Mouse (Mus musculus): ENCODE results near the gene Nomo1. TPM values are rescaled to one million over a fixed set of nuclear protein-coding genes. Genes with fewer than 3 reads are reported as not detected.

Nomo1 gene
- polyA plus RNA-seq, 1 experiment from 2014 or later: 46.7 TPM

DNA sequence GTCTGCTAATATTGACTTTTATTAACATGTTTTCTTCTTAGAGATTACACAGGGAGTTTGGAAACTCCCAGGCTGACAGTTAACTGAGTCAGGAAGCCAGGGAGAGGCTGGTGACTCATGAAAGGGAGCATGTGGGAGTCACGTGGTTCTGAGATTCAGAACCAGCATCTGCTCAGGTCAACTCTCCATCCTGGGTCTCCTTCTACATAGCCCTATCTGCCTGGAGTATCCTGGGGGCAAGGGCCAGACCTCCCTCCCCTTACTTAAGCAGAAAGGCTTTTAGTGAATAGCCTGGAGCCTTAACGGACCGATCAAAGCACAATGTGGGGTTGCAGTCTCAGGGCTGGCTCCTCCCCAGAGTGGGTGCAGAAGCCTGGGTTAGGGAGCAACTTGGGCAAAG is 97.8 kb downstream of the Nomo1 start:
- Histone ChIP-seq H3K27ac (no peak overlapping the region), H3K27me3 (replicated peaks) (no peaks in the 10 kb centered on the region), H3K4me1 (peaks cover 19% of the 10 kb centered on the region), H3K4me2 (no peak overlapping the region), H3K9ac (no peak overlapping the region), H3K4me3 (no peak overlapping the region), H3K36me3 (replicated peaks) (no peaks in the 10 kb centered on the region), H3K9me3 (no peaks in the 10 kb centered on the region)
- WGBS: 18% methylated on average over 3 of the region's 3 CpGs
- ATAC-seq (replicated peaks): no peak

DNA sequence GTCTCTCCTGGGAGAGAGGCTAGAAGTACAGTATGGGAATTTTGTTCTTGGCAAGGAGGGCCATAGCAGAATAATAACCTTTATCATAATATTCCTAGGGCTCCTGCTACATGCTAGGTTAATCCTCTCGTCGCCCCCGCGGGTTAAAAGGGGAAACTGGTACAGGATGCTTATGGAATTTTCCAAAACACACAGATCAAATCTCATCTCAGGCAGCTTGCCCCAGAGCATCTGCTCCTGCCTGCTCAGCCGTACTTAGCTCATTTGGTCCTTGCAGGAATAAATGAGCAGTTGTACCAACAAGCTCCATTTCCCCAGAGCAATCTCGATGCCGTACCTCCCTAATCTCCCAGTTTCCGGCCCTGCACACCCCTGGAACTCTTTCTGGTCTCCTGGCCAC is 98.3 kb downstream of the Nomo1 start:
- no peak for ATAC-seq (replicated peaks)
- Histone ChIP-seq H3K4me1 (peaks cover 19% of the 10 kb centered on the region), H3K27ac (no peak overlapping the region), H3K4me3 (no peak overlapping the region), H3K9me3 (no peaks in the 10 kb centered on the region), H3K27me3 (replicated peaks) (no peaks in the 10 kb centered on the region), H3K36me3 (replicated peaks) (no peaks in the 10 kb centered on the region), H3K9ac (no peak overlapping the region), H3K4me2 (no peak overlapping the region)
- 52% methylated on average over 8 of the region's 8 CpGs for WGBS

DNA sequence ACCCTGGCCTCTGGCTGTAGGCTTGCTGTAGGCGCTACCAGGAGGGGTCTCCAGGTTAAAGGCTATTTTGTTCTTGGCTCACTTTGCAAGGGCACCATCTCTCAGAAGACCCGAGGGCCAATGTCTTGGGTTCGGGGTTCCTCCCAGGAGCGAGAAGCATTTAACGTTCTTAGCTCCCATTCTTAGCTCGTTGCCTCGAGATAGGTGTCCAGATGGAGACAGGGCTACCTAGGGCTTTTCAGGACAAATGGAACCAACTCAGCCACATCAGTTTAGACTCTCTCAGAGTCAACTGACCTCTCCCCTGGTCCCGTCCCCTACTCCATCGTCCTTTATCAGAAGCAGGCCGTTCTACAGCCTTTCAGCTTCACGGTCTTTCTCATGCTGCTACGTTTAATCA is 98.7 kb downstream of the Nomo1 start:
- Histone ChIP-seq H3K27me3 (replicated peaks) (no peaks in the 10 kb centered on the region), H3K27ac (no peak overlapping the region), H3K4me2 (no peak overlapping the region), H3K36me3 (replicated peaks) (no peaks in the 10 kb centered on the region), H3K4me3 (no peak overlapping the region), H3K4me1 (peaks cover 19% of the 10 kb centered on the region), H3K9me3 (no peaks in the 10 kb centered on the region), H3K9ac (no peak overlapping the region)
- no peak for ATAC-seq (replicated peaks)
- 91% methylated on average over 12 of the region's 12 CpGs for WGBS

Other genes with a start within 250 kb of the Nomo1 start
- gene Lmtk3, start 250.0 kb upstream of the Nomo1 start, polyA plus RNA-seq (2015; fragmentation: Nextera tagmentation; extraction: Ambion mirVana): 29.8 and 34.8 TPM in 2 replicates
- gene Sult2b1, start 249.0 kb upstream of the Nomo1 start, polyA plus RNA-seq (2015; fragmentation: Nextera tagmentation; extraction: Ambion mirVana): 8.3 and 9.7 TPM in 2 replicates
- 329 and 334 TPM in 2 replicates for gene Cyth2, start 219.1 kb upstream of the Nomo1 start, polyA plus RNA-seq (2015; fragmentation: Nextera tagmentation; extraction: Ambion mirVana)
- 1.1 TPM in 2 replicates for gene Kcnj14, start 208.9 kb upstream of the Nomo1 start, polyA plus RNA-seq (2015; fragmentation: Nextera tagmentation; extraction: Ambion mirVana)
- gene Grwd1, start 202.8 kb upstream of the Nomo1 start, polyA plus RNA-seq (2015; fragmentation: Nextera tagmentation; extraction: Ambion mirVana): 40.5 and 44.2 TPM in 2 replicates
- 53.0 and 54.9 TPM in 2 replicates for gene Kdelr1, start 160.9 kb upstream of the Nomo1 start, polyA plus RNA-seq (2015; fragmentation: Nextera tagmentation; extraction: Ambion mirVana)
- gene Grin2d, start 155.3 kb upstream of the Nomo1 start, polyA plus RNA-seq (2015; fragmentation: Nextera tagmentation; extraction: Ambion mirVana): 2.7 and 3.9 TPM in 2 replicates
- 0.22 TPM in 1 of 2 replicates, not detected in the other for gene Syngr4, start 137.0 kb upstream of the Nomo1 start, polyA plus RNA-seq (2015; fragmentation: Nextera tagmentation; extraction: Ambion mirVana)
- gene Tmem143, start 136.8 kb upstream of the Nomo1 start, polyA plus RNA-seq (2015; fragmentation: Nextera tagmentation; extraction: Ambion mirVana): 7.7 and 10.2 TPM in 2 replicates
- 35.2 and 40.3 TPM in 2 replicates for gene Emp3, start 112.3 kb upstream of the Nomo1 start, polyA plus RNA-seq (2015; fragmentation: Nextera tagmentation; extraction: Ambion mirVana)
- 6.0 TPM in 2 replicates for gene Ccdc114, start 109.6 kb upstream of the Nomo1 start, polyA plus RNA-seq (2015; fragmentation: Nextera tagmentation; extraction: Ambion mirVana)
- 0.59 TPM in 2 replicates for gene Abcc6, start 3.4 kb upstream of the Nomo1 start, polyA plus RNA-seq (2015; fragmentation: Nextera tagmentation; extraction: Ambion mirVana)
- 2.3 and 2.4 TPM in 2 replicates for gene Kcnj11, start 67.1 kb downstream of the Nomo1 start, polyA plus RNA-seq (2015; fragmentation: Nextera tagmentation; extraction: Ambion mirVana)
- gene Abcc8, start 146.3 kb downstream of the Nomo1 start, polyA plus RNA-seq (2015; fragmentation: Nextera tagmentation; extraction: Ambion mirVana): 5.8 and 9.3 TPM in 2 replicates
- 1.9 and 2.3 TPM in 2 replicates for gene Ush1c, start 204.8 kb downstream of the Nomo1 start, polyA plus RNA-seq (2015; fragmentation: Nextera tagmentation; extraction: Ambion mirVana)
- gene Otog, start 207.3 kb downstream of the Nomo1 start, polyA plus RNA-seq (2015; fragmentation: Nextera tagmentation; extraction: Ambion mirVana): 0.11 TPM in 1 of 2 replicates, not detected in the other